Mouse (Mus musculus) MEL (cell line): ENCODE data around the gene Wfdc15b. TPM values are rescaled to one million over a fixed set of nuclear protein-coding genes. Genes with fewer than 3 reads are reported as not detected.

Experiments
- DNase-seq: peaks from one replicate; pipeline ENCODE4 v3.0.0; 2011; ENCODE audit warnings: low read depth, low spot score
- H3K27ac ChIP-seq: 2 replicates; pipeline ENCODE4 v1.5.1; 2012; ENCODE audit warnings: low read depth, mild to moderate bottlenecking, control low read depth, low read length, moderate library complexity; ENCODE audit not compliant: control insufficient read depth
- H3K27me3 ChIP-seq, 2 experiments: fragments of 150-350 bp in 1 of 2; sonication (generic) in 1 of 2; 2 replicates each; pipeline ENCODE4 v1.6.1; 2012; ENCODE audit warnings: low read length in 2 of 2, mild to moderate bottlenecking in 2 of 2, improper control_type of control experiment in 1 of 2, moderate library complexity in 1 of 2; ENCODE audit not compliant: insufficient read depth in 2 of 2, control insufficient read depth in 1 of 2
- H3K36me3 ChIP-seq, 2 experiments: 2 replicates each; pipeline ENCODE4 v1.6.1; 2012 to 2014; ENCODE audit warnings: low read length in 2 of 2, improper control_type of control experiment in 1 of 2, inconsistent platforms in 1 of 2, mild to moderate bottlenecking in 1 of 2; ENCODE audit not compliant: insufficient read depth in 2 of 2, control insufficient read depth in 1 of 2
- H3K4me1 ChIP-seq, 2 experiments: fragments of 150-350 bp in 1 of 2; sonication (generic) in 1 of 2; 2 replicates each; pipeline ENCODE4 v1.6.1; 2012; ENCODE audit warnings: low read length in 2 of 2, improper control_type of control experiment in 1 of 2, mild to moderate bottlenecking in 1 of 2; ENCODE audit not compliant: insufficient read depth in 2 of 2, control insufficient read depth in 1 of 2
- H3K4me3 ChIP-seq, 2 experiments: fragments of 150-350 bp in 1 of 2; sonication (generic) in 1 of 2; 2 replicates each; pipeline ENCODE4 v1.5.1; 2012; ENCODE audit warnings: low read depth in 2 of 2, low read length in 2 of 2, mild to moderate bottlenecking in 2 of 2, moderate library complexity in 2 of 2, control low read depth in 1 of 2, improper control_type of control experiment in 1 of 2; ENCODE audit not compliant: control insufficient read depth in 1 of 2, insufficient read depth in 1 of 2
- H3K79me2 ChIP-seq: 2 replicates; pipeline ENCODE4 v1.6.1; 2012; ENCODE audit warnings: mild to moderate bottlenecking, low read length, moderate library complexity; ENCODE audit not compliant: control insufficient read depth, poor library complexity, insufficient read depth
- H3K9ac ChIP-seq: 2 replicates; pipeline ENCODE4 v1.6.1; 2012; ENCODE audit warnings: low read depth, mild to moderate bottlenecking, control low read depth, low read length, moderate library complexity; ENCODE audit not compliant: control insufficient read depth, poor library complexity, severe bottlenecking
- H3K9me3 ChIP-seq: fragments of 150-350 bp; sonication (generic); replicated peaks from 2 replicates; pipeline ENCODE4 v1.6.1; 2012; ENCODE audit warnings: mild to moderate bottlenecking, low read length, improper control_type of control experiment, moderate library complexity; ENCODE audit not compliant: insufficient read depth
- BHLHE40 ChIP-seq: IDR thresholded peaks from 2 replicates; pipeline ENCODE4 v1.6.1; 2012; ENCODE audit warnings: low read depth, mild to moderate bottlenecking, inconsistent platforms, low read length, improper control_type of control experiment, borderline replicate concordance
- CHD2 ChIP-seq: IDR thresholded peaks from 2 replicates; pipeline ENCODE4 v1.6.1; 2011; ENCODE audit warnings: low read length, improper control_type of control experiment
- CTCF ChIP-seq, 3 experiments: IDR thresholded peaks in 2 of 3; conservative IDR thresholded peaks in 1 of 3; 2 replicates each; pipeline ENCODE4 v1.5.1; 2011 to 2012; ENCODE audit warnings: low read length in 3 of 3, low read depth in 2 of 3, mild to moderate bottlenecking in 2 of 3, improper control_type of control experiment in 1 of 3, inconsistent platforms in 1 of 3, mixed read lengths in 1 of 3, moderate library complexity in 1 of 3; ENCODE audit not compliant: control insufficient read depth in 1 of 3, insufficient read depth in 1 of 3, poor library complexity in 1 of 3, severe bottlenecking in 1 of 3
- E2F4 ChIP-seq: IDR thresholded peaks from 2 replicates; pipeline ENCODE4 v1.6.1; 2011; ENCODE audit warnings: low read depth, low read length, improper control_type of control experiment, borderline replicate concordance
- ELF1 ChIP-seq: IDR thresholded peaks from 2 replicates; pipeline ENCODE4 v1.6.1; 2014; ENCODE audit warnings: low read depth, mild to moderate bottlenecking, inconsistent platforms, low read length, improper control_type of control experiment, moderate library complexity
- EP300 ChIP-seq, 2 experiments: IDR thresholded peaks; 2 replicates each; pipeline ENCODE4 v1.6.1; 2011; ENCODE audit warnings: improper control_type of control experiment in 2 of 2, low read length in 2 of 2, low read depth in 1 of 2, mild to moderate bottlenecking in 1 of 2
- ETS1 ChIP-seq: IDR thresholded peaks from 2 replicates; pipeline ENCODE4 v1.6.1; 2012; ENCODE audit warnings: low read depth, mild to moderate bottlenecking, inconsistent platforms, low read length, improper control_type of control experiment, moderate library complexity
- GABPA ChIP-seq: IDR thresholded peaks from 2 replicates; pipeline ENCODE4 v1.6.1; 2012; ENCODE audit warnings: low read depth, mild to moderate bottlenecking, inconsistent platforms, low read length, improper control_type of control experiment, moderate library complexity
- GATA1 ChIP-seq: IDR thresholded peaks from 2 replicates; pipeline ENCODE4 v1.6.1; 2011; ENCODE audit warnings: low read depth, low read length, improper control_type of control experiment
- JUND ChIP-seq: IDR thresholded peaks from 2 replicates; pipeline ENCODE4 v1.6.1; 2011; ENCODE audit warnings: low read depth, mild to moderate bottlenecking, improper control_type of control experiment, low read length
- KAT2A ChIP-seq: conservative IDR thresholded peaks from 2 replicates; pipeline ENCODE4 v1.6.1; 2012; ENCODE audit warnings: low read depth, low read length, improper control_type of control experiment, inconsistent platforms
- MAX ChIP-seq: IDR thresholded peaks from 2 replicates; pipeline ENCODE4 v1.6.1; 2011; ENCODE audit warnings: low read length, improper control_type of control experiment
- MAZ ChIP-seq: IDR thresholded peaks from 2 replicates; pipeline ENCODE4 v1.6.1; 2012; ENCODE audit warnings: low read depth, mild to moderate bottlenecking, inconsistent platforms, low read length, improper control_type of control experiment
- MXI1 ChIP-seq: IDR thresholded peaks from 2 replicates; pipeline ENCODE4 v1.6.1; 2011; ENCODE audit warnings: mild to moderate bottlenecking, low read depth, low read length, improper control_type of control experiment
- MYC ChIP-seq: IDR thresholded peaks from 2 replicates; pipeline ENCODE4 v1.6.1; 2011; ENCODE audit warnings: low read depth, mild to moderate bottlenecking, low read length, improper control_type of control experiment, moderate library complexity
- NRF1 ChIP-seq: IDR thresholded peaks from 2 replicates; pipeline ENCODE4 v1.6.1; 2014; ENCODE audit warnings: low read depth, mild to moderate bottlenecking, inconsistent platforms, low read length, improper control_type of control experiment, moderate library complexity; ENCODE audit not compliant: poor library complexity, insufficient read depth, severe bottlenecking
- POLR2A ChIP-seq, 2 experiments: IDR thresholded peaks; 2 replicates each; pipeline ENCODE4 v1.6.1; 2011 to 2012; ENCODE audit warnings: low read length in 2 of 2, mild to moderate bottlenecking in 2 of 2, control low read depth in 1 of 2, improper control_type of control experiment in 1 of 2, low read depth in 1 of 2, moderate library complexity in 1 of 2; ENCODE audit not compliant: control insufficient read depth in 1 of 2, insufficient read depth in 1 of 2, poor library complexity in 1 of 2
- POLR2AphosphoS2 ChIP-seq: IDR thresholded peaks from 2 replicates; pipeline ENCODE4 v1.6.1; 2011; ENCODE audit warnings: low read length, improper control_type of control experiment
- TAL1 ChIP-seq: IDR thresholded peaks from 2 replicates; pipeline ENCODE4 v1.6.1; 2012; ENCODE audit warnings: mild to moderate bottlenecking, inconsistent platforms, low read length, moderate library complexity, mixed read lengths
- TBP ChIP-seq: IDR thresholded peaks from 2 replicates; pipeline ENCODE4 v1.8.0; 2011; ENCODE audit warnings: low read depth, low read length, improper control_type of control experiment
- TCF12 ChIP-seq: IDR thresholded peaks from 2 replicates; pipeline ENCODE4 v1.6.1; 2014; ENCODE audit warnings: low read depth, mild to moderate bottlenecking, inconsistent platforms, low read length, improper control_type of control experiment, moderate library complexity
- USF2 ChIP-seq, 2 experiments: IDR thresholded peaks; 2 replicates each; pipeline ENCODE4 v1.6.1; 2011 to 2012; ENCODE audit warnings: improper control_type of control experiment in 2 of 2, low read length in 2 of 2, borderline replicate concordance in 1 of 2, inconsistent platforms in 1 of 2, low read depth in 1 of 2, mild to moderate bottlenecking in 1 of 2; ENCODE audit not compliant: insufficient read depth in 1 of 2
- ZKSCAN1 ChIP-seq: IDR thresholded peaks from 2 replicates; pipeline ENCODE4 v1.6.1; 2012; ENCODE audit warnings: low read depth, mild to moderate bottlenecking, inconsistent platforms, low read length, improper control_type of control experiment, moderate library complexity
- ZMIZ1 ChIP-seq: IDR thresholded peaks from 2 replicates; pipeline ENCODE4 v1.6.1; 2012; ENCODE audit warnings: low read depth, mild to moderate bottlenecking, inconsistent platforms, low read length, improper control_type of control experiment, moderate library complexity
- ZNF384 ChIP-seq: IDR thresholded peaks from 2 replicates; pipeline ENCODE4 v1.6.1; 2012; ENCODE audit warnings: low read depth, mild to moderate bottlenecking, inconsistent platforms, low read length, improper control_type of control experiment
- polyA plus RNA-seq, 2 experiments: library from polyadenylated mRNA; stranded (reverse) in 1 of 2; unstranded in 1 of 2; fragments of >175 nt in 1 of 2; fragments of >200 nt in 1 of 2; gene quantifications; 2 replicates each; pipeline versions ENCODE4 v1.2.1 to v1.2.4; 2012; ENCODE audit warnings: low replicate concordance in 2 of 2, low read depth in 1 of 2; ENCODE audit not compliant: insufficient read length in 2 of 2, insufficient read depth in 1 of 2, missing spikeins in 1 of 2
- total RNA-seq: library from RNA; depleted of rRNA; stranded (reverse); fragments of 300-350 nt; gene quantifications from 2 replicates; pipeline ENCODE4 v1.2.3, GENCODE M21; 2012

Wfdc15b gene
- total and polyA plus RNA-seq, 3 experiments, result not detected

GRCm38 (mm10) chr2:164228361-164229070 is 7.1 kb upstream of the Wfdc15b start:
- no peaks in the 10 kb centered on the region for H3K36me3 ChIP-seq
- H3K9ac ChIP-seq, result no peak overlapping the region
- H3K79me2 ChIP-seq, result no peaks in the 10 kb centered on the region
- H3K4me3 ChIP-seq, result no peak overlapping the region
- no peaks in the 10 kb centered on the region for H3K9me3 ChIP-seq
- H3K4me1 ChIP-seq, result no peaks in the 10 kb centered on the region
- H3K27ac ChIP-seq, result no peak overlapping the region
- no peak for DNase-seq
- H3K27me3 ChIP-seq, result peaks cover 3% of the 10 kb centered on the region in 2 experiments
- TF ChIP-seq KAT2A, result no peak
- TF ChIP-seq E2F4, result no peak
- TF ChIP-seq CHD2, result no peak
- TF ChIP-seq ZKSCAN1, result no peak
- no peak for TF ChIP-seq ETS1
- no peak for TF ChIP-seq TBP
- TF ChIP-seq JUND, result no peak
- TF ChIP-seq ZMIZ1, result no peak

- H3K4me3 ChIP-seq, result no peak overlapping the region
- H3K9ac ChIP-seq, result no peak overlapping the region
- H3K27me3 ChIP-seq, result peaks cover 11 to 22% of the 10 kb centered on the region in 2 experiments
- H3K36me3 ChIP-seq, result no peaks in the 10 kb centered on the region
- no peaks in the 10 kb centered on the region for H3K79me2 ChIP-seq
- no peak overlapping the region for H3K27ac ChIP-seq
- no peaks in the 10 kb centered on the region for H3K4me1 ChIP-seq
- no peak for DNase-seq
- H3K9me3 ChIP-seq, result no peaks in the 10 kb centered on the region
- TF ChIP-seq GATA1 (no peak), BHLHE40 (no peak), ELF1 (no peak), POLR2A (IDR thresholded peaks at IDR 0.05; ENCODE audit: control insufficient read depth in 1 of 2, insufficient read depth in 1 of 2, low read depth in 1 of 2, low read length in 2 of 2, poor library complexity in 1 of 2) (no peak), MYC (no peak), TCF12 (no peak), NRF1 (no peak)
These were observed 2.2 kb downstream of the Wfdc15b start for GRCm38 (mm10) chr2:164219295-164219694.

GRCm38 (mm10) chr2:164212711-164213110 is 8.7 kb downstream of the Wfdc15b start:
- Histone ChIP-seq H3K4me1 (no peaks in the 10 kb centered on the region), H3K79me2 (no peaks in the 10 kb centered on the region), H3K4me3 (no peak overlapping the region), H3K27ac (no peak overlapping the region), H3K36me3 (no peaks in the 10 kb centered on the region), H3K27me3 (peaks cover 16 to 17% of the 10 kb centered on the region in 2 experiments), H3K9ac (no peak overlapping the region), H3K9me3 (no peaks in the 10 kb centered on the region)
- no peak for DNase-seq
- no peak for TF ChIP-seq KAT2A
- no peak for TF ChIP-seq ZNF384
- TF ChIP-seq GABPA, result no peak
- no peak for TF ChIP-seq MAZ
- TF ChIP-seq TBP, result no peak
- no peak for TF ChIP-seq CHD2
- no peak for TF ChIP-seq ZMIZ1
- TF ChIP-seq ELF1, result no peak
- TF ChIP-seq MXI1, result no peak
- no peak for TF ChIP-seq NRF1
- TF ChIP-seq MAX, result no peak
- no peak for TF ChIP-seq POLR2AphosphoS2
- TF ChIP-seq CTCF (IDR thresholded peaks at IDR 0.05 in 2 of 3, conservative IDR thresholded peaks at IDR 0.05 in 1 of 3; ENCODE audit: control insufficient read depth in 1 of 3, insufficient read depth in 1 of 3, low read depth in 2 of 3, low read length in 3 of 3, poor library complexity in 1 of 3, severe bottlenecking in 1 of 3), result no peak
- no peak for TF ChIP-seq TAL1
- TF ChIP-seq BHLHE40, result no peak
- TF ChIP-seq USF2 (IDR thresholded peaks at IDR 0.05; ENCODE audit: borderline replicate concordance in 1 of 2, insufficient read depth in 1 of 2, low read depth in 1 of 2, low read length in 2 of 2), result no peak
- TF ChIP-seq EP300 (IDR thresholded peaks at IDR 0.05; ENCODE audit: low read depth in 1 of 2, low read length in 2 of 2), result no peak
